Mouse (Mus musculus): ENCODE results near the gene Psma3. TPM values are rescaled to one million over a fixed set of nuclear protein-coding genes. Genes with fewer than 3 reads are reported as not detected.

Gene Psma3
- total and polyA plus RNA-seq, 2 experiments from 2014 or later, result 116 to 509 TPM

GRCm38 (mm10) chr12:70944181-70944580, 30.2 kb upstream of the Psma3 start:
- Histone ChIP-seq H3K9me3 (ENCODE audit: low read length) (no peaks in the 10 kb centered on the region), H3K9ac (replicated peaks; ENCODE audit: low read length, poor library complexity, severe bottlenecking) (no peak overlapping the region), H3K27ac (ENCODE audit: low read depth, low read length) (no peak overlapping the region), H3K4me2 (ENCODE audit: low read depth, low read length, poor library complexity, severe bottlenecking) (no peak overlapping the region), H3K4me1 (ENCODE audit: insufficient read depth, low read length) (no peaks in the 10 kb centered on the region), H3K4me3 (ENCODE audit: low read depth, low read length) (no peak overlapping the region), H3K36me3 (ENCODE audit: insufficient read depth, low read length) (peaks cover 28% of the 10 kb centered on the region), H3K27me3 (ENCODE audit: insufficient read depth, low read length) (no peaks in the 10 kb centered on the region)
- no peak for TF ChIP-seq CTCF (IDR thresholded peaks at IDR 0.05)
- 96% methylated on average over 5 of the region's 5 CpGs for WGBS
- no peak for DNase-seq (ENCODE audit: low spot score)
- no peak for ATAC-seq (ENCODE audit: low FRiP score)

GRCm38 (mm10) chr12:70946585-70947256, 27.7 kb upstream of the Psma3 start:
- H3K9me3 ChIP-seq (ENCODE audit: low read length), result no peaks in the 10 kb centered on the region
- WGBS, result 95% methylated on average over 10 of the region's 10 CpGs
- no peak overlapping the region for H3K4me2 ChIP-seq (ENCODE audit: low read depth, low read length, poor library complexity, severe bottlenecking)
- ATAC-seq (ENCODE audit: low FRiP score) (no peak), DNase-seq (ENCODE audit: low spot score) (no peak)
- H3K36me3 ChIP-seq (ENCODE audit: insufficient read depth, low read length), result peaks cover 35% of the 10 kb centered on the region
- H3K4me3 ChIP-seq (ENCODE audit: low read depth, low read length), result no peak overlapping the region
- H3K4me1 ChIP-seq (ENCODE audit: insufficient read depth, low read length), result no peaks in the 10 kb centered on the region
- TF ChIP-seq CTCF (IDR thresholded peaks at IDR 0.05), result no peak
- no peak overlapping the region for H3K9ac ChIP-seq (replicated peaks; ENCODE audit: low read length, poor library complexity, severe bottlenecking)
- H3K27ac ChIP-seq (ENCODE audit: low read depth, low read length), result no peak overlapping the region
- no peaks in the 10 kb centered on the region for H3K27me3 ChIP-seq (ENCODE audit: insufficient read depth, low read length)

GRCm38 (mm10) chr12:70958640-70959039, 15.8 kb upstream of the Psma3 start:
- DNase-seq (ENCODE audit: low spot score) (no peak), ATAC-seq (ENCODE audit: low FRiP score) (no peak)
- H3K4me3 ChIP-seq (ENCODE audit: low read depth, low read length), result no peak overlapping the region
- H3K4me2 ChIP-seq (ENCODE audit: low read depth, low read length, poor library complexity, severe bottlenecking), result no peak overlapping the region
- no peak overlapping the region for H3K27ac ChIP-seq (ENCODE audit: low read depth, low read length)
- 88% methylated on average over 4 of the region's 4 CpGs for WGBS
- H3K36me3 ChIP-seq (ENCODE audit: insufficient read depth, low read length), result peaks cover 59% of the 10 kb centered on the region
- H3K4me1 ChIP-seq (ENCODE audit: insufficient read depth, low read length), result no peaks in the 10 kb centered on the region
- H3K9ac ChIP-seq (replicated peaks; ENCODE audit: low read length, poor library complexity, severe bottlenecking), result no peak overlapping the region
- no peak for TF ChIP-seq CTCF (IDR thresholded peaks at IDR 0.05)
- H3K27me3 ChIP-seq (ENCODE audit: insufficient read depth, low read length), result no peaks in the 10 kb centered on the region
- no peaks in the 10 kb centered on the region for H3K9me3 ChIP-seq (ENCODE audit: low read length)

- peak overlapping the region; percentile 92 for H3K27ac ChIP-seq (ENCODE audit: low read depth, low read length)
- peak overlapping the region; percentile 61 for H3K4me3 ChIP-seq (ENCODE audit: low read depth, low read length)
- ATAC-seq (ENCODE audit: low FRiP score), result no peak
- no peak for DNase-seq (ENCODE audit: low spot score)
- no peak for TF ChIP-seq CTCF (IDR thresholded peaks at IDR 0.05)
- peak overlapping the region; percentile 78 for H3K9ac ChIP-seq (replicated peaks; ENCODE audit: low read length, poor library complexity, severe bottlenecking)
- no peaks in the 10 kb centered on the region for H3K4me1 ChIP-seq (ENCODE audit: insufficient read depth, low read length)
- peak overlapping the region; percentile 49 for H3K4me2 ChIP-seq (ENCODE audit: low read depth, low read length, poor library complexity, severe bottlenecking)
- peaks cover 6% of the 10 kb centered on the region for H3K36me3 ChIP-seq (ENCODE audit: insufficient read depth, low read length)
- WGBS, result 44% methylated on average over 8 of the region's 8 CpGs
- H3K27me3 ChIP-seq (ENCODE audit: insufficient read depth, low read length), result no peaks in the 10 kb centered on the region
- H3K9me3 ChIP-seq (ENCODE audit: low read length), result no peaks in the 10 kb centered on the region
Observed at GRCm38 (mm10) chr12:70967581-70967980, 6.8 kb upstream of the Psma3 start.

GRCm38 (mm10) chr12:70968141-70968790, 6.2 kb upstream of the Psma3 start:
- H3K4me2 ChIP-seq (ENCODE audit: low read depth, low read length, poor library complexity, severe bottlenecking), result peak overlapping the region; percentile 49
- H3K36me3 ChIP-seq (ENCODE audit: insufficient read depth, low read length), result peaks cover 2% of the 10 kb centered on the region
- H3K27me3 ChIP-seq (ENCODE audit: insufficient read depth, low read length), result no peaks in the 10 kb centered on the region
- peak; percentile 88 for ATAC-seq (ENCODE audit: low FRiP score)
- under 1% methylated on average over 35 of the region's 35 CpGs for WGBS
- H3K9ac ChIP-seq (replicated peaks; ENCODE audit: low read length, poor library complexity, severe bottlenecking), result peak overlapping the region; percentile 78
- peak overlapping the region; percentile 92 for H3K27ac ChIP-seq (ENCODE audit: low read depth, low read length)
- peak; percentile 86 for DNase-seq (ENCODE audit: low spot score)
- peak; percentile 80 for TF ChIP-seq CTCF (IDR thresholded peaks at IDR 0.05)
- H3K4me1 ChIP-seq (ENCODE audit: insufficient read depth, low read length), result no peaks in the 10 kb centered on the region
- no peaks in the 10 kb centered on the region for H3K9me3 ChIP-seq (ENCODE audit: low read length)
- peak overlapping the region; percentile 61 for H3K4me3 ChIP-seq (ENCODE audit: low read depth, low read length)

GRCm38 (mm10) chr12:70968791-70969307, 5.6 kb upstream of the Psma3 start:
- H3K4me2 ChIP-seq (ENCODE audit: low read depth, low read length, poor library complexity, severe bottlenecking), result peak overlapping the region; percentile 49
- ATAC-seq (ENCODE audit: low FRiP score) (peak; percentile 79), DNase-seq (ENCODE audit: low spot score) (peak; percentile 96)
- H3K36me3 ChIP-seq (ENCODE audit: insufficient read depth, low read length), result no peaks in the 10 kb centered on the region
- no peaks in the 10 kb centered on the region for H3K27me3 ChIP-seq (ENCODE audit: insufficient read depth, low read length)
- peak overlapping the region; percentile 61 for H3K4me3 ChIP-seq (ENCODE audit: low read depth, low read length)
- H3K9ac ChIP-seq (replicated peaks; ENCODE audit: low read length, poor library complexity, severe bottlenecking), result peak overlapping the region; percentile 78
- WGBS, result under 1% methylated on average over 15 of the region's 15 CpGs
- TF ChIP-seq CTCF (IDR thresholded peaks at IDR 0.05), result no peak
- peak overlapping the region; percentile 92 for H3K27ac ChIP-seq (ENCODE audit: low read depth, low read length)
- H3K9me3 ChIP-seq (ENCODE audit: low read length), result no peaks in the 10 kb centered on the region
- H3K4me1 ChIP-seq (ENCODE audit: insufficient read depth, low read length), result no peaks in the 10 kb centered on the region

Data from midbrain, postnatal 0 days (tissue).